Mouse (Mus musculus) thymus, postnatal 14 days (tissue): ENCODE measurements around the gene Ptpn14.

Source experiments
- DNase-seq: peaks from one replicate; pipeline ENCODE4 v3.0.0; 2021

The Ptpn14 gene

DNA sequence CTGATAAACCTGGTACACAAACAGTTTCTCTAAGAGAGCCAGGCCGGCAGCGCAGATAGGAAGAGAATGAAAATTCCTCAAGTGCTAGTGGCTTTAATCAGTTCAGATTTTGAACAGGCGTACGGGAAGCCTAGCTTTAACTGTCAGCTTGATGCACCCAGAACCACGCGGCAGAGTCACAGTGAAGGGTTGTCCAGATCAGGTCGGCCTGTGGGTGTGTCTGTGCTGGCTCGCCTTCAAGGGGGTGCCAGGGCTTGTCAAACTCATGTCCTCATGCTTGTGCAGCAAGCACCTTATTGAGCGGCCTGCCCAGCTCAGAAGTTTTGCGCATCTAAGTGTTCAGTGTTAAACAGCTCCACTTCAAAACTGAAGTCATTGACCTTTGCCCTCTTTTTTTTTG, 44.6 kb downstream of the Ptpn14 start:
- no peak for DNase-seq

DNA sequence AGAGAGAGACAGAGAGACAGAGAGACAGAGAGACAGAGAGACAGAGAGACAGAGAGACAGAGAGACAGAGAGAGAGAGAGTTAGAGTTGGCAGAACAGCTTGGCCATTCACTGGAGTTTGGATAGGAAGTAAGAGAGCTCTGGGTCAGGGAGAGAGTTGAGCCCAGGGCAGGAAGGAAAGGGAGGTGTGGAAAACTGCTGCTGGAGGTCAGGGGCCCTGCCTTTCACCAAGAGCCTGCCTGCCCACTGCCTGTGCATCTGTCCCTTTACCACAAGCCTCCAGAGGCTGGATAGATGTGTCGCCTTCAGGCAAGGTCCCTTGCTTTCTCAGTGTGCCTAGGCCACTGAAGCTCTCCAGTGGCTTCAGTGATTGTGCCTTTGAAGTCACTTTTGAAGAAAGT, 46.7 kb downstream of the Ptpn14 start:
- DNase-seq: no peak

DNA sequence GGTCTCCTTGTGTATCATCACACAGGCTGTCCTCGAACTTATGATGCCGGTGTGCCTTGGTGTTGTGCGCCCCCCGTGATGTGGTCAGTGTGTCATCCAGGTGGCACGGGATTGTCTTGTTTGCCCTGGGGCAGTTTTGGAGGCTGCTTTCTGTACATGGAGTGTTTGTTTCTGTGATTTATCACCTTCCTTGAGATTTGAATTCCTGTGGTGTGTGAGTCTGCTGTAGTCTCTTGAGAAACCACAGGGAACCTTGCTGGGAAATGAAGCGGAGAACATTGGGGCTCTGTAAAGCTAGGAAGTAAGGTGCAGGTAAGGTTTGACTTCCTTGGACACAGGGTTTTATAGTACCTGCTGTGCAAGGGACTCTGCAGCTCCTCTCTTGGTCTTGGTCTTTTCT, 49.1 kb downstream of the Ptpn14 start:
- DNase-seq: no peak

GRCm38 (mm10) chr1:189778343-189778742, 50.3 kb downstream of the Ptpn14 start:
- DNase-seq: no peak

DNA sequence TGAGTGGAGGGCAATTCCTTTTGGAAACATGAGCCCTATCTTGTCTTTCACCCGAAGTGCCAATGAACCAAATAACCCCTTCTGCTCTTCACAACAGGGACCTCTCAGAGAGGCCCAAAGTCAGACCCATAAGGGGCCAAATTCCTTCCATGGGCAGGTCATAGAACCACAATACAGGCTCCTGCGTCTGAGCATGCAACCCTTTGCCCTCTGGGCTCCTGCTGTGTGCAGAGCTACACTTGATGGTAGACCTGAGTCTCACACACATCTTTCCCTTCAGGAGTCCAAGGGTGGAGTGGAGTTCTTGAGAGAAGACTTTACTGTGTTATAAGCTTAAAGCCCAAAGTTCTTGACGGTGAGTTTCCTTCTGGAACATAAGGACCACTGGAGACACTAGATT, 51.2 kb downstream of the Ptpn14 start:
- no peak for DNase-seq

GRCm38 (mm10) chr1:189781721-189782345, 53.8 kb downstream of the Ptpn14 start:
- peak; percentile 81 for DNase-seq

- DNase-seq: no peak
Measured at GRCm38 (mm10) chr1:189782709-189783108, 54.6 kb downstream of the Ptpn14 start.

- DNase-seq: no peak
Measured at GRCm38 (mm10) chr1:189784503-189784902, 56.4 kb downstream of the Ptpn14 start.

- DNase-seq: no peak
Measured at GRCm38 (mm10) chr1:189786707-189787485, 58.8 kb downstream of the Ptpn14 start.

DNA sequence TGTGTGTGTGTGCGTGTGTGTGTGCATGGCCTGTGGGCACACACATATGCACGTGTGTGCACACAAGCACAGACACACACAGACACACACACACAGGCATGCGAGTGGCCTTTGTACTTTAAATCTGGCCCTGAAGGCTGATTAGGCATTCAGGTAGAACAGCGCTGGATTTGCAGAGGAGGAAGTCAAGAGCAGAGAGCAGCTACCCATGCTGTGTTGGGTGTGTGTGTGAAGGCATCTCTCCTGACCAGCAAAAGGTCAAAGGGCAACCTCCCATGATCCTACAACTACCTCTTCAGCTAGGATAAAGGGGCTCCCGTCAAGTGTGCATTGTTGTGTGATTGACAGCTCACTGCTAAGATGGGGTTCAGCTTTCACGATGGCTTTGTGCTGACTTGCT, 61.5 kb downstream of the Ptpn14 start:
- DNase-seq: no peak

GRCm38 (mm10) chr1:189790666-189791065, 62.6 kb downstream of the Ptpn14 start:
- no peak for DNase-seq

DNA sequence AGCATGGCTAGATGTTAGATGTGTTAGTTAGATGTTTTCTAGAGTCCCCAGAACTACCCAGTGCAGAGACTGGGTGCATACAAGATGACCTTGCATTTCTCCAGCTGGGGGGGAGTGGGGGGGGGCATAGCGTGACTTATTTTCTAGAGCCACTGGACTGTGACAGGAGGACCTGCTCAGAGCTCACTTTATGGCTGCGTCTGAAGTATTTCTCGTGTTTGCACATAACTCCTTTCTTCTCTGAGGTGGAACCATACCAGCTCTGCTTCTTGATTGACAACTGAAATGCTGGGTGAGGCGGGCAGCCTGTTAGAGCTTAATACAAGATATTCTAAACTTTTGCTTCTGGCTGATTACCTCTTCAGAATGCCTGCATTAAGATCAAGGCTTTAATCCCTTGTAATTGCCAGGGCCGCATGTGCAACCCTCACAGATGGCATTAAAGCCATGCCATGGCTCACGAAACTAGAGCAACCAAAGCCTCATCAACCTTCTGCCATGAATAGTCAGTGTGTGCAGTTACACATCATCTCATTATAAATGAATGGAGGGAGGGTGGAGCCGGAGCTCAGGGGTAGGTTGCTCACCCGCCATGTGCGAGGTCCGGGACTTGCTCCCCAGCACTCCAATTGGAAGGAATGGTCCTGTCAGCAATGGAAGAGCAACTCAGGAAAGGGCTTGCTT, 63.6 kb downstream of the Ptpn14 start:
- no peak for DNase-seq

- no peak for DNase-seq
Measured at GRCm38 (mm10) chr1:189792560-189793195, 64.6 kb downstream of the Ptpn14 start.

DNA sequence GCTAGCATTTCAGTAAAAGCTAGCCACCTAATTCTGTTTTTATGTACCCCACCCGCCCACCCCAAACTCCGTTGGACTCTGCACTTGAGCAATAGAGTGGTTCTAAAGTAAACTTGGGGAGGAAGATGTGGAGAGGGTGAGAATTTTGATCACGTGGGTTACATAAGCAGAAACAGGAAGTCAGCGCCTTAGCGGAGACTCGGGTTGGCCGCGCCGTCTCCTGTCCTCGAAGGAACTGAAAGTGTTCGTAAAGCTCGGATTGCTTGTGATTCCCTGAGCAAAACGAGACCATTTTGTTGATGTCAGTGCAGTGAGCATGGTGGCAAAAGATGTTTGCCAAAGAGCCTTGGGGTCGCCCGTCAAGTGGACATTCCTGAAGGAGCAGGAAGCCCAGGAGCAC, 70.9 kb downstream of the Ptpn14 start:
- peak; percentile 65 for DNase-seq

GRCm38 (mm10) chr1:189800211-189800961, 72.3 kb downstream of the Ptpn14 start:
- DNase-seq: no peak

DNA sequence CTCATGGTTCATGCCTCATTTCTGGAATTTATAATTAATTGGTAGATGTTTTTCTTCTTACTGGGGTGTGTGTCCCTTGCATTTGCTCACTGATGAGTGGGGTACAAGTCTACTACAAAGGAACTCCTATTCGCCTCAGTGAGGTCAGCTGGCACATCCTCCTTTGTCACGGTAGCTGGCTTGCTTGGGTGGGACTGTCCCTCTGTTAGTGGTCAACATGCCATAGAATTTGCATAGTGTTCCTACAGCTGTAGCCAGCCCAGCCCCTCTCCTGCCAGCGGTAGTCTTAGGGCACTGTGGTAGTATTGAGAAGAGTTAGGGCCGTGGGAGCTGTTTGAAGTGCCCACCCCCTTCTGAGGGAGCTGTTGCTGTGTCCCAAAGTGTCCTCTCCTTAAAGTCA, 73.2 kb downstream of the Ptpn14 start:
- DNase-seq: no peak

DNA sequence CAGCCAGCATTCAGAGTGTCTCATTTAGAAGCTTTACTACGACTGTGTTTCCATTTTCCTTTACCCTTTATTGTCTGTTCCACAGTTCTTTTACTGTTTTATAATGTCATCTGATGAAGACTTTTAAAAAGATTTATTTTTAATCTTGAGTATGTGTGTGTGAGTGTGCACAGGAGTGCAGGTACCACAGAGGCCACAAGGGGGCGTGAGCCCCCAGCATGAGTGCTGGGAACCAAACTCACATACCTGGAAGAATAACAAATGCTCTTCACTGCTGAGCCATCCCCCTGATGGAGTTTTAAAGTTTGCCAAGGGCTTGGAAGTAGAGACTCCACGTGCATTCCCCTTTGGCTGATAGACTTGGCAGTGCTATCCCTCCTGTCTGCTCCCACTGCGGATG, 74.5 kb downstream of the Ptpn14 start:
- peak; percentile 23 for DNase-seq

GRCm38 (mm10) chr1:189803742-189804141, 75.7 kb downstream of the Ptpn14 start:
- peak; percentile 58 for DNase-seq

DNA sequence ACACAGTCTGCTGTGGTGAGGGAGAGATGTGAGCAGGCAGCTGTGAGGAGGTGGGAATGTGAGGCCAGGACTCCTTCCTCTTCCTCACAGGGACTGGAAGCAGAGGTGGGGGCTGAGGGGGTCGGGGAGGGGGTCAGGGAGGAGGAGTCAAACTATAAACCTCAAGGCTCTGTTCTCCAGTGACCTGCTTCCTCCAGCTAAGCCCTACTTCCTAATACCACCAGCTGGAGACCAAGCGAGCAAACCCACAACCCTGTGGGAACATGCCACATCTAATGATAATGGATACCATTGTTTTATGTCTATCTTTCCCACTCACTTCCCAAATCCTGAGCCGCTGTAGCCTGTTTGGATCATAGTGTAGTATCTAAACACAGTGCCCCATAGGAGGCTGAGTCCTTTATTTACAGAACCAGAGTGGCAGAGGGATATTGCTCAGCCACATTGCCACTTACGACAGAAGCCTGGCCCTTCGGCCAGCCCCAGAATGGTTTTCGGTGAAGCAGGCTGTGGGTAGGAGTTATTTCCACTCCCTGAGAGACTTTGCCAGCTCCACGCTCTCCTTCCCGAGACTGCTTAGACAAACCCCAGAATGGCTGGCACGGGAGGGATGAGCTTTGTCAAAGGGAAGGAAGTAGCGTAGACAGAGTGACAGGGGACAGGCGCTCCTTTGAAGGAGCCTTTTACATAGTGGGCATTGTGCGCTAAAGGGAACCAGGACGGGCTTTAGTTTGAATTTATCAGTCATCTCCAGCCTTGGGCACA, 78.6 kb downstream of the Ptpn14 start:
- no peak for DNase-seq

GRCm38 (mm10) chr1:189808015-189808414, 79.9 kb downstream of the Ptpn14 start:
- DNase-seq: peak; percentile 75

GRCm38 (mm10) chr1:189808453-189808852, 80.4 kb downstream of the Ptpn14 start:
- no peak for DNase-seq

GRCm38 (mm10) chr1:189811778-189812177, 83.7 kb downstream of the Ptpn14 start:
- DNase-seq: no peak
